Mouse (Mus musculus): Measurements from ENCODE around the gene Uggt1. TPM values are rescaled to one million over a fixed set of nuclear protein-coding genes. Genes with fewer than 3 reads are reported as not detected.

The Uggt1 gene
- polyA plus RNA-seq, 1 experiment, result 11.7 TPM

DNA sequence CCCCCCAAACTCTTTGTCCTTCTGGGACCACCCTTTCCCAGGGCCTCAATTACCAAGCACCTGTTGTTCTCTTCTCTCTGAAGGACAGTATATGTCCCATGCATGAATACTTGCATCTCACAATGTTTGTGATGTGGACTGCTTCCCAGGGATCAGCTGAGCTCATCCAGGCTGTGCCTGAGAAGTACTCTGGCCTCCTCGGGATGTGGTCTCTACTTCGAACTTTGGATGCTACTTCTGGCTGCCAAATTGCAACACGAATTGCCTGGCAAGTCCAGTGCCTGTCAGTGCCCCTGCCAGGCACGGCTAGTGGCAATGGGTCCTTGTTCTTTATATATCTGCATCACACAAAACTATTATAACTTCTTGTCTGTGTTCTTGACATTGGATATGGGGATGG is 134.5 kb downstream of the Uggt1 start:
- 53% methylated on average over 4 of the region's 4 CpGs for WGBS
- TF ChIP-seq CTCF (IDR thresholded peaks at IDR 0.05; ENCODE audit: extremely low read depth, insufficient read length, insufficient replicate concordance, low read depth, low read length) (no peak), POLR2A (IDR thresholded peaks at IDR 0.05; ENCODE audit: low read depth, low read length) (no peak)
- Histone ChIP-seq H3K4me1 (ENCODE audit: control insufficient read depth, insufficient read depth, insufficient read length, low read length) (no peaks in the 10 kb centered on the region), H3K27me3 (ENCODE audit: control insufficient read depth, insufficient read depth, low read length) (no peaks in the 10 kb centered on the region), H3K4me3 (ENCODE audit: low read depth, low read length) (no peak overlapping the region), H3K36me3 (ENCODE audit: control insufficient read depth, insufficient read depth, low read length) (peaks cover 13% of the 10 kb centered on the region), H3K27ac (ENCODE audit: insufficient read depth, low read depth, low read length) (no peak overlapping the region)

DNA sequence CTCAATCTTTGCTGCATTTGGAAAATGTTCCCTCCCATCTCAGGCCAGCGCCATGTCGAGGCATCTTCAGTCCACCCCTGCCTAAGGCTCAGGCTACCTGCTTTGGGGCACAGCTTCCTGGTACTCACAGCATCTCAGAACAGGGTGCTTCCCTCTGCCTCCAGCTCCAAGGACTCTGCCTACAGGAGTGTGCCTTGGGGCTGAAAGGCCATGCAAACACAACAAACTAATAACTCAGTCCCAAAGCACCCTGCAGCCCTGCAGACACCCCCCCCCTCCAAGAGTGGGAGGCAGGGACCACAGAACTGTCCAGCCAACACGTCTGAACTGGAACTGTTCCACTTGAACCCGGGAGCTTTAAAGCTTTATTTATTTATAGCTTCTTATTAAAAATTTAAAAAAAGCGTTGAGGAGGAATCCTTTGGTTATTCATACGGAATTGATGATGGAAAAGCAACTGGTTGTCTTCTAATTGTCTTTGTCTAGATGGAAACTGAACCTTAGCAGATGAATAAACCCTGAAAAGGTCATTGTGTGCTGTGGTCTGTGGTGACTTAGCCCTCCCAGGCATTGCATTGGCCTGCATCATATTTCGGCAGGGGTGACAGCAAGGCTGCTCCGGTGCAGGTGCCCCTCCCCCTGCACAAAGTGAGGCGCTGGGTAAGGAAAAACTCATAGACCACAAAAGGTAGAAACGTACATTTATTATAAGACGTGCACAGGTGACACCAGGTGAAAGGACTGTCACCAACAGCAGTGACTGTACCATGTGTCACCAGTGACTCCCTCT is 138.4 kb downstream of the Uggt1 start:
- 89% methylated on average over 11 of the region's 11 CpGs for WGBS
- Histone ChIP-seq H3K27me3 (ENCODE audit: control insufficient read depth, insufficient read depth, low read length) (no peaks in the 10 kb centered on the region), H3K36me3 (ENCODE audit: control insufficient read depth, insufficient read depth, low read length) (peaks cover 39% of the 10 kb centered on the region), H3K27ac (ENCODE audit: insufficient read depth, low read depth, low read length) (no peak overlapping the region), H3K4me1 (ENCODE audit: control insufficient read depth, insufficient read depth, insufficient read length, low read length) (peaks cover 3% of the 10 kb centered on the region), H3K4me3 (ENCODE audit: low read depth, low read length) (no peak overlapping the region)
- TF ChIP-seq POLR2A (IDR thresholded peaks at IDR 0.05; ENCODE audit: low read depth, low read length), result no peak

DNA sequence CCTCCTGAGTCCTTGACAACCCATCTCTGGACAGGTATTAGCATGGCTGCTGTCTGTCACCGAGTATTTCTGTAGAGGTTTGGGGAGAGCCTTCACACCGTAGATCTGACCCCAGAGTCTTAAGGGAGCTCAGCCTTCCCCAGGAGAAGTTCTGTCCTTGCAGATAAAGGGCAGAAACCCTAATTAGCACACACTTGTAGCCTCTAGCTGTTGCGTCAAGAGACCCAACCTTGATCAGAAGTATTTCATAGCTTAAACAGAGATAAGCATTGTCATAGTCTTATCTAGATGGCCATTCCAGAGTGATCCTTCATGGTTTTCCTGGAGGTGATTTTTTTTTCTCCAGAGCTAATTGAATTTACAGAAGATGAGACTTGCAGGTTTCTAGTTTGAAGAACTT is 144.1 kb downstream of the Uggt1 start:
- Histone ChIP-seq H3K4me3 (ENCODE audit: low read depth, low read length) (no peak overlapping the region), H3K27ac (ENCODE audit: insufficient read depth, low read depth, low read length) (no peak overlapping the region), H3K27me3 (ENCODE audit: control insufficient read depth, insufficient read depth, low read length) (no peaks in the 10 kb centered on the region), H3K4me1 (ENCODE audit: control insufficient read depth, insufficient read depth, insufficient read length, low read length) (peaks cover 26% of the 10 kb centered on the region), H3K36me3 (ENCODE audit: control insufficient read depth, insufficient read depth, low read length) (peaks cover 35% of the 10 kb centered on the region)
- 64% methylated on average over 3 of the region's 3 CpGs for WGBS
- TF ChIP-seq CTCF (IDR thresholded peaks at IDR 0.05; ENCODE audit: extremely low read depth, insufficient read length, insufficient replicate concordance, low read depth, low read length) (no peak), POLR2A (IDR thresholded peaks at IDR 0.05; ENCODE audit: low read depth, low read length) (no peak)

DNA sequence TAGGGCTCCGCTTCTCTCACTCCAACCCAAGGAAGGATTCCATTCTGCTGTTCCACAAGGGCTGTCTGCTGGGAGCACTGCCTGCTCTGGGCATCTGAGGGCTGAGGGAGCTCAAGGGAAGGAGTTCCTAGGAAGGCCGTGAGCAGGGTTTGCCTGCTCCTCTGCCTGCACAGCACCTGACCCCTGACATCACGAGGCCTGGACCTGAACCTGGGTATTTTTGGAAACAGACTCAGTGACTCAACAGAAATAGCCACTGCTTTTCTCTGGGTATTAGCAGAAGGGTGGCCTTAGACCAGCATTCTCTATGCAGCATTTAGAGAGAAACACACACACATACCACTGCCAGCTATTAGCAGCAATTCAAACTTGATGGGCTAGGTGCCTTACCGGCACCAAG is 146.1 kb downstream of the Uggt1 start:
- no peak for TF ChIP-seq CTCF (IDR thresholded peaks at IDR 0.05; ENCODE audit: extremely low read depth, insufficient read length, insufficient replicate concordance, low read depth, low read length)
- TF ChIP-seq POLR2A (IDR thresholded peaks at IDR 0.05; ENCODE audit: low read depth, low read length), result no peak
- Histone ChIP-seq H3K27me3 (ENCODE audit: control insufficient read depth, insufficient read depth, low read length) (no peaks in the 10 kb centered on the region), H3K4me3 (ENCODE audit: low read depth, low read length) (no peak overlapping the region), H3K36me3 (ENCODE audit: control insufficient read depth, insufficient read depth, low read length) (peaks cover 24% of the 10 kb centered on the region), H3K4me1 (ENCODE audit: control insufficient read depth, insufficient read depth, insufficient read length, low read length) (peaks cover 41% of the 10 kb centered on the region), H3K27ac (ENCODE audit: insufficient read depth, low read depth, low read length) (no peak overlapping the region)
- WGBS, result 89% methylated on average over 4 of the region's 4 CpGs

DNA sequence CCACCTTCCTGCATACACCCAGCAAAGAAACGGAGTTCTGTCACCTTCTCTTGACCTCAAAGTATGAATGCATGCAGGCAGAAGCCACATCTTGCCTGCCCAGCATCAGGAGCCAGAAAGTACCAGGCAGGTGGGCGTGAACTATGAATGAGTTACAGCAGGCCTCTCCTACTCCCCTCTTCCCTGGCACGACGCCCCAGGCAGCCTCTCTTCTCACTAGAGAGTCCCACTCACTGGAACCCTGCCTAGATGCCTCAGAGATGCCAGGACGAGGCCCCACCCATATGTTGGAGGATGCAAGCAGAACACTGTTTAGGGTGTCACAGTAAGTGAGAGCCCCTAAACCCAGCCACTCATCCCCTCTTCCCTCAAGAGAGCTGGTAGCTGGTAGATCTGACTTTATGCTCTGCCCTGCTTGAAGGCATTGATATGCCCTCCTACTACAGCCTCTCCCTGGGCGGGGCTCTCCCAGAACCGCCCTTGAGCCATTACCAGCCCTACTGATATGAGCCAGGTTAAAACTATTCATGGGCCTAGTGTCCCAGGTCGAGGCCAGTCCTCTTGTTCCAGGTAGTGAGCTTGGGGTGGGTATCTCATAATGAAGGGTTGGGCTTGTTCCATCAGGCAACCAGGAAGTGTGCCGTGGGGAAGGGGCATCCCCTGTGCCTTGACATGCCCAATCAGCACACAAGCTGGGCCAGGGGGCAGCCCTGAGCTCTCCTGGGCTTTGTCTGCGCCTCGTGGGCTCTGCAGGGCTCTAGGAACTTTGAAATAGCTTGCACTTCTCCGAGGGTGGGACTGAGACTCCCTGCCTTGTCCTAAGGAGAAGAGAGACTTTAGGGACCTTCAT is 148.9 kb downstream of the Uggt1 start:
- TF ChIP-seq CTCF (IDR thresholded peaks at IDR 0.05; ENCODE audit: extremely low read depth, insufficient read length, insufficient replicate concordance, low read depth, low read length) (no peak), POLR2A (IDR thresholded peaks at IDR 0.05; ENCODE audit: low read depth, low read length) (no peak)
- H3K36me3 ChIP-seq (ENCODE audit: control insufficient read depth, insufficient read depth, low read length), result peaks cover 13% of the 10 kb centered on the region
- no peak overlapping the region for H3K4me3 ChIP-seq (ENCODE audit: low read depth, low read length)
- H3K27ac ChIP-seq (ENCODE audit: insufficient read depth, low read depth, low read length), result peak overlapping the region; percentile 94
- H3K27me3 ChIP-seq (ENCODE audit: control insufficient read depth, insufficient read depth, low read length), result no peaks in the 10 kb centered on the region
- H3K4me1 ChIP-seq (ENCODE audit: control insufficient read depth, insufficient read depth, insufficient read length, low read length), result peaks cover 53% of the 10 kb centered on the region
- WGBS, result 25% methylated on average over 12 of the region's 12 CpGs

DNA sequence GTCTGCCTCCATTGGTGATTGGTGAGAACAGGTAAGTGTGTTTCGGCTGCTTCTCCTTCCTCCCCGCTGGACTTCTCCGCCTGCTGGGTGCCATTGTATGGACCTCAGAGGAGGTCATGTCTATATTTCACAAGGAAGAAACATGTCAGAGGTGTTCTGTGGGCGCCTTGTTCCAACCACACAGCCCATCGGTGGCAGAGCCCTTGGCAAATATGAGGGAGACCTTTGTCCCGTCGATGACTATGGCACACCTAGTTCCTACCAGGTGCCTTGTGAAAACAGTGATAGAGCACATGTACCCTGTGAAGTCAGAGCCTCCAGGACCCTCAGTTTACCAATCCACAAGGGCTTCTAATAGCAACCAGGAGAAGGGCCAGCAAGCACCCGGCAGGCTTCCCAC is 150.8 kb downstream of the Uggt1 start:
- Histone ChIP-seq H3K4me1 (ENCODE audit: control insufficient read depth, insufficient read depth, insufficient read length, low read length) (peaks cover 67% of the 10 kb centered on the region), H3K27ac (ENCODE audit: insufficient read depth, low read depth, low read length) (peak overlapping the region; percentile 70), H3K4me3 (ENCODE audit: low read depth, low read length) (no peak overlapping the region), H3K36me3 (ENCODE audit: control insufficient read depth, insufficient read depth, low read length) (peaks cover 12% of the 10 kb centered on the region), H3K27me3 (ENCODE audit: control insufficient read depth, insufficient read depth, low read length) (no peaks in the 10 kb centered on the region)
- 36% methylated on average over 8 of the region's 8 CpGs for WGBS
- TF ChIP-seq POLR2A (IDR thresholded peaks at IDR 0.05; ENCODE audit: low read depth, low read length) (no peak), CTCF (IDR thresholded peaks at IDR 0.05; ENCODE audit: extremely low read depth, insufficient read length, insufficient replicate concordance, low read depth, low read length) (no peak)

DNA sequence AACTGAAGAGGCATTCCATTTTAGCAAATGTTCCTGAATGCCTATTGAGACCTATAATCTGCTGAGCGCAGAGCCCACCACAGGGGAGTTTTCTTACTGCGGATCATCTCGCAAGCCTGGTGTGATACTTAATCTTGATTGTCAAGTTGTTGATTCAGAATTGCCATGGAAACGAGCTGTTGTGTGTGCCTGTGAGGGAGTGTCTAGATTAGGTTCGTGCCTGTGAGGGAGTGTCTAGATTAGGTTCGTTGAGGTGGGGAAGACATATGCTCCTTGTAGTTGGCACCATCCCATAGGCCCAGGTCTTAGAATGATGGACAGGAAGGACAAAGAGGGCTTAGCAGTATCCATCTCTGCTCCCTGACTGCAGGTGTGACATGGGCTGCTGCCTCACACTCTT is 153.3 kb downstream of the Uggt1 start:
- Histone ChIP-seq H3K36me3 (ENCODE audit: control insufficient read depth, insufficient read depth, low read length) (peaks cover 11% of the 10 kb centered on the region; the same call in 1 of the 2 replicates), H3K27ac (ENCODE audit: insufficient read depth, low read depth, low read length) (peak overlapping the region; percentile 71), H3K27me3 (ENCODE audit: control insufficient read depth, insufficient read depth, low read length) (no peaks in the 10 kb centered on the region), H3K4me1 (ENCODE audit: control insufficient read depth, insufficient read depth, insufficient read length, low read length) (peaks cover 76% of the 10 kb centered on the region), H3K4me3 (ENCODE audit: low read depth, low read length) (no peak overlapping the region)
- TF ChIP-seq CTCF (IDR thresholded peaks at IDR 0.05; ENCODE audit: extremely low read depth, insufficient read length, insufficient replicate concordance, low read depth, low read length) (no peak), POLR2A (IDR thresholded peaks at IDR 0.05; ENCODE audit: low read depth, low read length) (no peak)
- WGBS, result 38% methylated on average over 6 of the region's 6 CpGs

Measured in small intestine, adult 2 months (tissue).